Comparison of ENCODE assay signal across 11 mouse cellular contexts in the genomic region with DNA sequence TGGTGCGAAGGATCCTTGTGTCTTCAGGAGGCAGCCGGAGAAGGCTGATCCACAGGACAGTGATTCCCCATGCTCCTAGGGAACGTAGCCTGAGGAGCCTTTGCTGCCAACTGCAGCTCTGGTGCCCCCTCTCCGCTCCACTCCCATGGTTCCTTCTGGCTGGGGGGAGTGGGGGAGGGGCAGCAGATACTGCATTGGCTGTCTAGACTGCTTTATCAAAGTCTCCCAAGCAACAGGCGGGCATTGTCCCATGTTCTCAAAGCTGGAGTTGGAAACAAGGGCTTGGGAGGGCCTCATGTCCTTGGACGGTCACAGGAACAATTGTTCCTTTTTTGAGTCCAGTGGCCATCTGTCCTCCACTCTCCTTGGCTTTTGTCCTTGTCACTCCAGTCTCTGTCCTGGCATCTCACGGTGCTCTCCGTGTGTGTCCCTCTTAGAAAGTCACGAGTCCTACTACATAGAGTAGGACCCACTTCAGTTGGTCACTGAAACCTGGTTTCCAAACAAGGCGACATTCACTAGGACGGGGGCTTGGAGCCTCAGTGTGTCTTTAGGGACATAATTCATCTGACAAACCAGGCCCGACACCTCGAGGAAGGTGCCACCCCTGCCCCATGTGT. TPM values are rescaled to one million over a fixed set of nuclear protein-coding genes. Genes with fewer than 3 reads are reported as not detected.
DNase-seq lines count a peak whose midpoint lies in the region; ATAC-seq lines count a peak whose summit lies in the region.
"Had no signal": no experiment of that assay in that cellular context is flagged by ENCODE, and none has a peak within 500 bp of the region (broad histone marks: within the 10 kb centered on the region; RNA-seq: fewer than 3 reads in every experiment).

No protein-coding gene starts in this region.

- DNase-seq in left cerebral cortex, postnatal 14 days (ENCODE audit: low spot score in 2 of 2) = peak; percentile 16 to 53
- DNase-seq in left cerebral cortex, postnatal 36 days (ENCODE audit: low spot score in 2 of 2) = no peak
- DNase-seq in embryonic facial prominence, embryonic 10.5 days (ENCODE audit: low spot score) = peak; percentile 45
- DNase-seq in heart, postnatal 25 days (ENCODE audit: low spot score) = peak; percentile 9
- DNase-seq in urinary bladder, postnatal 10 days (ENCODE audit: low spot score) = no peak
- DNase-seq in layer of hippocampus, postnatal 14 days (ENCODE audit: low spot score in 2 of 2) = no peak
- no peak for DNase-seq in urinary bladder, adult 18-20 months (ENCODE audit: low spot score in 2 of 2)
- DNase-seq: thymus, postnatal 25 days had no signal

- H3K4me3 ChIP-seq in embryonic facial prominence, embryonic 10.5 days = no peak overlapping the region
- no peak overlapping the region for H3K4me3 ChIP-seq in neural tube, embryonic 14.5 days (ENCODE audit: low read depth, low read length)
- H3K4me3 ChIP-seq: myocyte had no signal

- intact Hi-C loops in left cerebral cortex, postnatal 14 days (cut with DNase I) = no loop called here
- intact Hi-C loops in left cerebral cortex, postnatal 36 days (cut with DNase I) = no loop called here
- intact Hi-C loops in heart, postnatal 25 days (cut with DNase I) = no loop called here

- no peaks in the 10 kb centered on the region for H3K9me3 ChIP-seq in embryonic facial prominence, embryonic 10.5 days
- H3K9me3 ChIP-seq in neural tube, embryonic 14.5 days (ENCODE audit: control insufficient read depth, low read length) = no peaks in the 10 kb centered on the region

- ATAC-seq in neural tube, embryonic 14.5 days (ENCODE audit: low read depth) = peak; percentile 31; the same call in 1 of the 2 replicates

- H3K27ac ChIP-seq in embryonic facial prominence, embryonic 10.5 days (replicated peaks) = peak overlapping the region; percentile 40; the same call in 1 of the 2 replicates
- no peak overlapping the region for H3K27ac ChIP-seq in neural tube, embryonic 14.5 days (ENCODE audit: low read depth, low read length)

- no peaks in the 10 kb centered on the region for H3K27me3 ChIP-seq in embryonic facial prominence, embryonic 10.5 days (replicated peaks; ENCODE audit: low read depth, poor library complexity, severe bottlenecking)
- no peaks in the 10 kb centered on the region for H3K27me3 ChIP-seq in neural tube, embryonic 14.5 days (ENCODE audit: control insufficient read depth, insufficient read depth, low read length)

- no peak overlapping the region for H3K4me2 ChIP-seq in neural tube, embryonic 14.5 days (ENCODE audit: low read depth, low read length)

- no peaks in the 10 kb centered on the region for H3K36me3 ChIP-seq in embryonic facial prominence, embryonic 10.5 days (replicated peaks)
- H3K36me3 ChIP-seq in neural tube, embryonic 14.5 days (ENCODE audit: control insufficient read depth, insufficient read depth, low read length) = no peaks in the 10 kb centered on the region

- H3K9ac ChIP-seq in neural tube, embryonic 14.5 days (replicated peaks; ENCODE audit: low read depth, low read length) = no peak overlapping the region

- WGBS in embryonic facial prominence, embryonic 10.5 days = 64% methylated on average over 13 of the region's 13 CpGs
- WGBS in neural tube, embryonic 14.5 days = 38% methylated on average over 13 of the region's 13 CpGs

- peaks cover 11% of the 10 kb centered on the region for H3K4me1 ChIP-seq in embryonic facial prominence, embryonic 10.5 days
- H3K4me1 ChIP-seq in neural tube, embryonic 14.5 days (ENCODE audit: control insufficient read depth, insufficient read depth, low read length) = 0 out of 2 replicates have a peak, but pooled peaks cover 3% of the 10 kb centered on the region

RNA-seq across cellular contexts. Expression of gene Kcne1, which starts 12.9 kb away (rescaled TPM):
- total RNA-seq in left cerebral cortex, postnatal 14 days (2021) = not detected
- not detected for total RNA-seq in left cerebral cortex, postnatal 36 days (2021)
- 0.29 and 1.1 TPM in 2 replicates for polyA plus RNA-seq in embryonic facial prominence, embryonic 10.5 days (2016; fragmentation: Nextera tagmentation; extraction: Ambion mirVana)
- total RNA-seq in heart, postnatal 25 days (2021) = 10 to 100 TPM; 39.8 to 40.1 TPM
- polyA plus RNA-seq in neural tube, embryonic 14.5 days (2014; fragmentation: Nextera tagmentation; extraction: Ambion mirVana) = 0.32 and 0.37 TPM in 2 replicates
- not detected for total RNA-seq in layer of hippocampus, postnatal 14 days (2021)
- total RNA-seq: left cerebral cortex, adult 18-20 months had no signal
- polyA plus RNA-seq: myocyte had no signal

RNA-seq across cellular contexts. Expression of gene Fam243, which starts 25.2 kb away (rescaled TPM):
- not detected for total RNA-seq in left cerebral cortex, postnatal 14 days (2021)
- total RNA-seq in left cerebral cortex, postnatal 36 days (2021) = not detected
- not detected in 2 replicates for polyA plus RNA-seq in embryonic facial prominence, embryonic 10.5 days (2016; fragmentation: Nextera tagmentation; extraction: Ambion mirVana)
- 1 to 10 TPM in 1 of 2 experiments, under 1 TPM in 1; 0.75 to 1.4 TPM for total RNA-seq in heart, postnatal 25 days (2021)
- polyA plus RNA-seq in neural tube, embryonic 14.5 days (2014; fragmentation: Nextera tagmentation; extraction: Ambion mirVana) = not detected in 2 replicates
- not detected for total RNA-seq in layer of hippocampus, postnatal 14 days (2021)
- total RNA-seq: left cerebral cortex, adult 18-20 months had no signal
- polyA plus RNA-seq: myocyte had no signal

RNA-seq across cellular contexts. Expression of gene Smim11, which starts 45.3 kb away (rescaled TPM):
- 10 to 100 TPM; 13.4 to 15.3 TPM for total RNA-seq in left cerebral cortex, postnatal 14 days (2021)
- 10 to 100 TPM; 15.8 to 16.2 TPM for total RNA-seq in left cerebral cortex, postnatal 36 days (2021)
- polyA plus RNA-seq in embryonic facial prominence, embryonic 10.5 days (2016; fragmentation: Nextera tagmentation; extraction: Ambion mirVana) = 122 and 125 TPM in 2 replicates
- 10 to 100 TPM; 75.9 to 77.2 TPM for total RNA-seq in heart, postnatal 25 days (2021)
- 58.0 and 62.9 TPM in 2 replicates for polyA plus RNA-seq in neural tube, embryonic 14.5 days (2014; fragmentation: Nextera tagmentation; extraction: Ambion mirVana)
- 10 to 100 TPM; 12.9 to 17.9 TPM for total RNA-seq in layer of hippocampus, postnatal 14 days (2021)

RNA-seq across cellular contexts. Expression of gene Kcne2, which starts 54.2 kb away (rescaled TPM):
- under 1 TPM; 0.42 to 0.66 TPM for total RNA-seq in left cerebral cortex, postnatal 14 days (2021)
- total RNA-seq in left cerebral cortex, postnatal 36 days (2021) = under 1 TPM in 1 of 2 experiments, not detected in 1; 0.17 TPM
- polyA plus RNA-seq in embryonic facial prominence, embryonic 10.5 days (2016; fragmentation: Nextera tagmentation; extraction: Ambion mirVana) = 0.38 and 0.47 TPM in 2 replicates
- not detected for total RNA-seq in heart, postnatal 25 days (2021)
- 0.15 and 0.24 TPM in 2 replicates for polyA plus RNA-seq in neural tube, embryonic 14.5 days (2014; fragmentation: Nextera tagmentation; extraction: Ambion mirVana)
- 1 to 10 TPM in 1 of 2 experiments, under 1 TPM in 1; 0.52 to 7.6 TPM for total RNA-seq in layer of hippocampus, postnatal 14 days (2021)
- polyA plus RNA-seq: myocyte had no signal

Comparison
In these comparisons a context has a peak if more than half of its experiments do, and no peak if none do; other contexts are left out.
1. DNase-seq: peak in left cerebral cortex, postnatal 14 days (2 of 2), embryonic facial prominence, embryonic 10.5 days (single experiment) and heart, postnatal 25 days (single experiment); none in left cerebral cortex, postnatal 36 days (0 of 2), urinary bladder, postnatal 10 days (single experiment), layer of hippocampus, postnatal 14 days (0 of 2) and urinary bladder, adult 18-20 months (0 of 2).
2. RNA of gene Kcne1, which starts 12.9 kb away (total RNA-seq): 39.8 to 40.1 TPM in heart, postnatal 25 days; not detected in layer of hippocampus, postnatal 14 days, not detected in left cerebral cortex, postnatal 14 days and not detected in left cerebral cortex, postnatal 36 days; every median in the first group is over 10 times any median in the second.
3. RNA of gene Smim11, which starts 45.3 kb away (total RNA-seq): 75.9 to 77.2 TPM in heart, postnatal 25 days; 12.9 to 17.9 TPM in layer of hippocampus, postnatal 14 days, 15.8 to 16.2 TPM in left cerebral cortex, postnatal 36 days and 13.4 to 15.3 TPM in left cerebral cortex, postnatal 14 days; every median in the first group is over 4 times any median in the second.